Mouse (Mus musculus) layer of hippocampus, adult 9-11 months (tissue): Measurements from ENCODE around the gene Rps27l.

Experiments used
- DNase-seq: peaks from one replicate; pipeline ENCODE4 v3.0.0; 2022

Rps27l gene

GRCm38 (mm10) chr9:66985377-66985776 lies 39.5 kb downstream of the Rps27l start:
- no peak for DNase-seq

- no peak for DNase-seq
Observed at GRCm38 (mm10) chr9:66988198-66988887, 42.5 kb downstream of the Rps27l start.

- no peak for DNase-seq
Observed at GRCm38 (mm10) chr9:66988888-66989414, 43.1 kb downstream of the Rps27l start.

DNA sequence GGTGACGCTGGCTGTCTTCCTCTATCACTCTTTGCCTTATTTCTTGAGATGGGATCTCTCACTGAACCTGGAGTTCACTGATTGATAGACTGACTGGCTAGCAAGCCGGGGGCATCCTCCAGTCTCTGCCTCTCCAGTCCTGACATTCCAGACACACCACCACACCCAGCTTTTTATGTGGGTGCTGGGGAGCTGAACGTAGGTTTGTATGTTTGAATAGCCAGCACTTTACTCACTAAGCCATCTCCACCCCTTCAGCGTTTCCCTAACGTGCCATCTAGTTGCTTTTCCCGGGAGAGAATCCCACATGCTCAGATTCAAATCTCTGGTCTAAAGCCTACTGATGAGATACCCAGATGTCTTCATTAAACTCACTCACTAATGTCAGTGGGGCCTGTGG lies 43.7 kb downstream of the Rps27l start:
- DNase-seq, result no peak

DNA sequence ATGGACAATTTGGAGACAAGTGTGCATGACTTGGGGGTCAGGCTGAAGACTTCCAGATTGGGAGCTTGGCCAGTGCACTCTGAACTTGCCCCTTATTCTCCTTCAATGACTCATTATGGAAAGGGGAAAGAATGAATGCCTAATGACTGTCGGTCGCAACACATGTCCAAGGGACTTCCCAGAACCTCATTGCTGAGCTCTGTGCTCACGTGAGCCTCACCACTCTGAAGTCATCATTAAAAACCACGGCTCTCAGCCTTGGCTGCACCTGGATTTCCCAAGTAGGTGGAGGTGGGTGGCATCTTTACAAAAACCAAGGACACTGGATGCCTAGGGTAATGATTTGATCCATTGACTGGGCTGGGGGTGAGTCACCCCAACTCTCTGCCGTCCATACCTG lies 44.2 kb downstream of the Rps27l start:
- DNase-seq, result no peak

DNA sequence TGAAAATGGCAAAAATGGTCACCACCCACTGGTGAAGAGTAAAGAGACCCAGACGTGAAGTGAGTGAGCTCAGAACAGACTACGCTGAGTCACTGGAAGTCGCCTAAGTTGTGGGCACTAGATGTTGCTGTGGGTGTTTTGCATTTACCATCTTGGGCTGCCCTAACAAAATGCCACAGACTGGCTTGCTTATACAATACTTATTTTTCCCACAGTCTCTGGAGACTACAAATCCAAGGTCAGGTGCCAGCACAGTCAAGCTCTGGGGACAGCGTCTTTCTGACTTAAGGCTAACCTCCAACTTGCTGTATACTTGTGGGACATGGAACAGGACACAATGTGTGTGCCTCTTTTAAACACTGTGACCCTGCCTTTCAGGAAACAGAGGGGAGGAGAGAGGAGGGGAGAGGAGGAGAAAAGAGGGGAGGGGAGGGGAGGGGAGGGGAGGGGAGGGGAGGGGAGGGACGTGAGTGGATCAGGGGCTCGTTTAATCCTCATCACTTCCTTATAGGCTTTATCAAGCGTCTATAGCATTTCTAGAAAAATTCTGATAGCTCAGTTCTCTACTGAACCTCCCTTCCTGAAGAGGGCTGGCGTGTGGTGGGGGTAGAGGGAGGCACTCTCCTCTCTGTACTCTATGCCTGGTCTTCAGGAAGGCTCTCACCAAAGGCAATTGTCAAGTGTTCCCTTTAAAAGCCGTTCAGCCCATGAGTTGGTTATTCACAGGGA lies 45.3 kb downstream of the Rps27l start:
- DNase-seq, result no peak

DNA sequence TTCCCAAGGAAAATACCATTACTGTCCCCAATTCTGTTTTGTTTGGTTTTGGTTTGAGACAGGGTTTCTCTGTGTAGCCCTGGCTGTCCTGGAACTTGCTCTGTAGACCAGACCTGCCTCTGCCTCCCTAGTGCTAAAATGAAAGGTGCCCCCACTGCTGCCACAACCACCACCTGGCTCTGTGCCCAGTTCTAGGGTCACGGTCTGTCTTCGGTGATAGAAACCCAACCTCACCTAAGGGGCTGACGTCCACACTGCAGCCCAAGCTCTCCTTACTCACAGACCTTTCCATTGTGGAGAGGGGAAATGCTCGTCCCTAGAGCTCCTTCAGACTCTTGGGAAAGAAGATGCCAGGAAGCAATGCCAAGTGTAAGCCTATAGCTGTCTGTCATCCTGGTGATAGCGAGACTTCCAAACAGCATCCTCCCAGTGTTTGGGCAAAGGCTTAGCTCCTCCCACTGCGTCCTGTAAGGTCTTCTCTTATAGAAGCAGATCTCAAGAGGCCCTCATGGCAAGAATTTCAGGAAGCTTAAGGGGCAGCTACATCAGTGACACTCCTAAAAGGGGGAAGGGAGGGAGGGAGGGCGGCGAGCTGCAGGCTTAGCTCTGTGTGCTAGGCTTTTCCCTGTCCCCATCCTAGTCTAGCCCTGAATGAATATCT lies 46.0 kb downstream of the Rps27l start:
- no peak for DNase-seq
